Comparison of ENCODE assay signal across 8 mouse cellular contexts in genomic region chr4:40267681-40268080, GRCm38 (mm10). TPM values are rescaled to one million over a fixed set of nuclear protein-coding genes. Genes with fewer than 3 reads are reported as not detected.
DNase-seq lines count a peak whose midpoint lies in the region; ATAC-seq and TF ChIP-seq lines count a peak whose summit lies in the region.

No protein-coding gene starts in this region.

- H3K27ac ChIP-seq in heart, embryonic 15.5 days, result peak overlapping the region; percentile 98
- peak overlapping the region; percentile 98 for H3K27ac ChIP-seq in bone marrow, adult 2 months (ENCODE audit: control insufficient read depth, insufficient read depth, low read depth, low read length, poor library complexity)
- peak overlapping the region; percentile 99; the same call in 1 of the 2 replicates for H3K27ac ChIP-seq in hindbrain, embryonic 16.5 days (ENCODE audit: low read depth, low read length)
- H3K27ac ChIP-seq in liver, embryonic 15.5 days (replicated peaks), result peak overlapping the region; percentile 93

- H3K9ac ChIP-seq in heart, embryonic 15.5 days, result peak overlapping the region; percentile 90
- peak overlapping the region; percentile 87 for H3K9ac ChIP-seq in hindbrain, embryonic 16.5 days (ENCODE audit: low read depth, low read length)
- peak overlapping the region; percentile 76 for H3K9ac ChIP-seq in liver, embryonic 15.5 days

- peak overlapping the region; percentile 92 for H3K4me2 ChIP-seq in heart, embryonic 15.5 days
- H3K4me2 ChIP-seq in hindbrain, embryonic 16.5 days (ENCODE audit: low read length), result peak overlapping the region; percentile 91
- H3K4me2 ChIP-seq in liver, embryonic 15.5 days, result peak overlapping the region; percentile 93

- H3K27me3 ChIP-seq in heart, embryonic 15.5 days, result no peaks in the 10 kb centered on the region
- H3K27me3 ChIP-seq in hindbrain, embryonic 16.5 days (replicated peaks; ENCODE audit: control insufficient read depth, insufficient read depth, low read length), result no peaks in the 10 kb centered on the region
- H3K27me3 ChIP-seq in liver, embryonic 15.5 days, result no peaks in the 10 kb centered on the region
- H3K27me3 ChIP-seq in splenic B cell, adult 2 months (ENCODE audit: control insufficient read depth, insufficient read depth, low read length, poor library complexity, severe bottlenecking), result no peaks in the 10 kb centered on the region

- peak overlapping the region; percentile 76 for H3K4me3 ChIP-seq in heart, embryonic 15.5 days
- peak overlapping the region; percentile 97 for H3K4me3 ChIP-seq in bone marrow, adult 2 months (replicated peaks; ENCODE audit: control insufficient read depth, low read depth, low read length)
- peak overlapping the region; percentile 92 for H3K4me3 ChIP-seq in hindbrain, embryonic 16.5 days (ENCODE audit: low read length)
- peak overlapping the region; percentile 85 for H3K4me3 ChIP-seq in liver, embryonic 15.5 days (replicated peaks)

- intact Hi-C loops in heart, postnatal 10 days (cut with DNase I), result no loop called here

- ATAC-seq in heart, embryonic 15.5 days (replicated peaks; ENCODE audit: insufficient number of reproducible peaks, insufficient read depth, low FRiP score, low read depth), result no peak
- peak; percentile 2; the same call in 1 of the 2 replicates for ATAC-seq in hindbrain, embryonic 16.5 days
- ATAC-seq in liver, embryonic 15.5 days (ENCODE audit: insufficient read depth), result no peak
- no peak for ATAC-seq in cerebellum, adult (ENCODE audit: insufficient number of reproducible peaks, low FRiP score, low TSS enrichment)

- H3K9me3 ChIP-seq in heart, embryonic 15.5 days (replicated peaks), result no peaks in the 10 kb centered on the region
- no peaks in the 10 kb centered on the region for H3K9me3 ChIP-seq in hindbrain, embryonic 16.5 days (ENCODE audit: control insufficient read depth, low read length)
- H3K9me3 ChIP-seq in liver, embryonic 15.5 days (replicated peaks), result no peaks in the 10 kb centered on the region

- no peak for TF ChIP-seq CTCF in bone marrow, adult 2 months (IDR thresholded peaks at IDR 0.05; ENCODE audit: control insufficient read depth, insufficient read depth, low read length)

- TF ChIP-seq POLR2A in bone marrow, adult 2 months (IDR thresholded peaks at IDR 0.05; ENCODE audit: borderline replicate concordance, control insufficient read depth, low read depth, low read length), result no peak

- peaks cover 7% of the 10 kb centered on the region for H3K36me3 ChIP-seq in heart, embryonic 15.5 days
- H3K36me3 ChIP-seq in hindbrain, embryonic 16.5 days (ENCODE audit: control insufficient read depth, insufficient read depth, low read length), result peaks cover 2% of the 10 kb centered on the region; the same call in 1 of the 2 replicates
- peaks cover 35% of the 10 kb centered on the region for H3K36me3 ChIP-seq in liver, embryonic 15.5 days (replicated peaks)
- H3K36me3 ChIP-seq in splenic B cell, adult 2 months (ENCODE audit: control insufficient read depth, insufficient read depth, low read length, poor library complexity, severe bottlenecking), result no peaks in the 10 kb centered on the region; the same call in 1 of the 2 replicates

- WGBS in heart, embryonic 15.5 days, result 56% methylated on average over 7 of the region's 7 CpGs
- WGBS in bone marrow, adult 2 months, result 60% methylated on average over 7 of the region's 7 CpGs
- 69% methylated on average over 7 of the region's 7 CpGs for WGBS in hindbrain, embryonic 16.5 days
- 59% methylated on average over 7 of the region's 7 CpGs for WGBS in liver, embryonic 15.5 days (ENCODE audit: insufficient replicate concordance)

- no peak for DNase-seq in heart, postnatal 10 days
- DNase-seq in splenic B cell, adult 2 months (ENCODE audit: low read depth, low spot score), result peak; percentile 4
- DNase-seq in retina, postnatal 1 day, result no peak

- peaks cover 31% of the 10 kb centered on the region for H3K4me1 ChIP-seq in heart, embryonic 15.5 days (replicated peaks)
- peaks cover 1% of the 10 kb centered on the region; the same call in 1 of the 2 replicates for H3K4me1 ChIP-seq in bone marrow, adult 2 months (ENCODE audit: control insufficient read depth, insufficient read depth, low read length)
- H3K4me1 ChIP-seq in hindbrain, embryonic 16.5 days (ENCODE audit: control insufficient read depth, insufficient read depth, low read depth, low read length), result peaks cover 18% of the 10 kb centered on the region
- H3K4me1 ChIP-seq in liver, embryonic 15.5 days (replicated peaks), result peaks cover 42% of the 10 kb centered on the region

RNA-seq across cellular contexts. Expression of gene Smim27, which starts 1.7 kb away (rescaled TPM):
- 23.9 and 44.0 TPM in 2 replicates for polyA plus RNA-seq in heart, embryonic 15.5 days (2015; fragmentation: Nextera tagmentation; extraction: Ambion mirVana)
- 10 to 100 TPM; 34.2 to 34.7 TPM for total RNA-seq in heart, postnatal 10 days (2021)
- polyA plus RNA-seq in bone marrow, adult 2 months (2011; ENCODE audit: insufficient read depth, insufficient read length, low replicate concordance, missing spikeins), result 12.2 and 13.7 TPM in 2 replicates
- 12.5 TPM in 2 replicates for polyA plus RNA-seq in hindbrain, embryonic 16.5 days (2015; fragmentation: Nextera tagmentation; extraction: Ambion mirVana)
- 10.6 and 17.5 TPM in 2 replicates for polyA plus RNA-seq in liver, embryonic 15.5 days (2015; fragmentation: Nextera tagmentation; extraction: Ambion mirVana)

RNA-seq across cellular contexts. Expression of gene Topors, which starts 2.0 kb away (rescaled TPM):
- 25.1 and 28.7 TPM in 2 replicates for polyA plus RNA-seq in heart, embryonic 15.5 days (2015; fragmentation: Nextera tagmentation; extraction: Ambion mirVana)
- 10 to 100 TPM; 15.7 to 18.1 TPM for total RNA-seq in heart, postnatal 10 days (2021)
- polyA plus RNA-seq in bone marrow, adult 2 months (2011; ENCODE audit: insufficient read depth, insufficient read length, low replicate concordance, missing spikeins), result 7.9 and 20.6 TPM in 2 replicates
- polyA plus RNA-seq in hindbrain, embryonic 16.5 days (2015; fragmentation: Nextera tagmentation; extraction: Ambion mirVana), result 28.8 and 31.5 TPM in 2 replicates
- polyA plus RNA-seq in liver, embryonic 15.5 days (2015; fragmentation: Nextera tagmentation; extraction: Ambion mirVana), result 13.5 and 14.1 TPM in 2 replicates

RNA-seq across cellular contexts. Expression of gene Ndufb6, which starts 11.5 kb away (rescaled TPM):
- polyA plus RNA-seq in heart, embryonic 15.5 days (2015; fragmentation: Nextera tagmentation; extraction: Ambion mirVana), result 485 and 594 TPM in 2 replicates
- total RNA-seq in heart, postnatal 10 days (2021), result 100 to 1,000 TPM; 450 to 461 TPM
- 30.4 and 44.1 TPM in 2 replicates for polyA plus RNA-seq in bone marrow, adult 2 months (2011; ENCODE audit: insufficient read depth, insufficient read length, low replicate concordance, missing spikeins)
- 369 and 426 TPM in 2 replicates for polyA plus RNA-seq in hindbrain, embryonic 16.5 days (2015; fragmentation: Nextera tagmentation; extraction: Ambion mirVana)
- polyA plus RNA-seq in liver, embryonic 15.5 days (2015; fragmentation: Nextera tagmentation; extraction: Ambion mirVana), result 139 and 155 TPM in 2 replicates

RNA-seq across cellular contexts. Expression of gene Ddx58, which starts 28.1 kb away (rescaled TPM):
- polyA plus RNA-seq in heart, embryonic 15.5 days (2015; fragmentation: Nextera tagmentation; extraction: Ambion mirVana), result 8.3 and 12.6 TPM in 2 replicates
- total RNA-seq in heart, postnatal 10 days (2021), result 10 to 100 TPM in 1 of 2 experiments, 1 to 10 TPM in 1; 7.7 to 10.2 TPM
- polyA plus RNA-seq in bone marrow, adult 2 months (2011; ENCODE audit: insufficient read depth, insufficient read length, low replicate concordance, missing spikeins), result 11.1 and 17.6 TPM in 2 replicates
- polyA plus RNA-seq in hindbrain, embryonic 16.5 days (2015; fragmentation: Nextera tagmentation; extraction: Ambion mirVana), result 3.3 TPM in 2 replicates
- polyA plus RNA-seq in liver, embryonic 15.5 days (2015; fragmentation: Nextera tagmentation; extraction: Ambion mirVana), result 4.5 and 5.0 TPM in 2 replicates
